Mouse (Mus musculus) heart, postnatal 25 days (tissue): Measurements from ENCODE around the gene Hacd2. TPM values are rescaled to one million over a fixed set of nuclear protein-coding genes. Genes with fewer than 3 reads are reported as not detected.

Source experiments
- DNase-seq: peaks from one replicate; pipeline ENCODE4 v3.0.0; 2022; ENCODE audit warnings: low spot score
- intact Hi-C: fragments of 180-260 bp; cut with DNase I; formaldehyde crosslinking; loops from one replicate; pipeline ENCODE4 v1.15.1; 2025
- total RNA-seq, 2 experiments: library from RNA; stranded (reverse); gene quantifications; 2 replicates each; pipeline ENCODE4 v1.2.3; 2021

Gene Hacd2
- total RNA-seq = 10 to 100 TPM in 1 of 2 experiments, 1 to 10 TPM in 1; 7.4 to 11.5 TPM

DNA sequence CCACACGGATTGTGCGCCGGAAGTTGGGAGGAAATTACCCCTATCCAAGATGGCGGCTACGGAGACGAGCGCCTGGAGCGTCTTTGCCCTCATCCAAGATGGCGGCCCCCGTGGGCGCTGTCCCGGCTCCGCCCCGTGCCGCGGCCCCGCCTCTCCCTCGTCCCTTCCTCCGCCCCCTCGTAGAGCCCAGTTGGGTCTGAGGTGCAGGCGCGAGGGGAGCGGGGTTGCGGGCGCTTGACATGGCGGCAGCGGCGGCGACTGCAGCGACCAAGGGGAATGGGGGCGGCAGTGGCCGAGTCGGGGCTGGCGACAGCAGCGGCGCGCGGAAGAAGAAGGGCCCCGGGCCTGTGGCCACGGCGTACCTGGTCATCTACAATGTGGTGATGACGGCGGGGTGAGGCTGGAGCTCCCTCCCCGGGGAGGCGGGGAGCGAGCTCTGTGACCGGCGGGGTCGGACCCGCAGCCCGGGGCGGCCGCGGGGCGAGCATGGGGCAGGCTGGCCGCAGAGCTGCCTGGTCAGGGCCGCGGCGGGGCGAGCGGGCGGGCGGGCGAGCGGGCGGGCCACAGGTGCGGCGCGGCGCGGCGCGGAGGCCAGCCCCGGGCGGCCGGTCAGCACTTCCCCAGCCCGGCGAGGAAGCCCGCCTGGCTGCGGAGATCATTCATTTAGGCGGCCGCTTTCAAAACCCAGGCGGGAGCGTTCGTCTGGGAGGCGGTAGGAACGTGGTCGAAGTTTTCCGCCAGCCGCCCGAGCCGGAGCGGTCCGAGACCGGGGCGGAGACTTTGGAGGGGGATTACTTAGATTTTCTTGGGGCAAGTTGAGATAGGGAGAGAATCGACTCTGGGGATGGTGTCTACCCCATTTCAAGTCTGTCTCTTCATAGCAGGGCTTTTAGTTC, at the start of gene Hacd2:
Hacd2 (plus strand) TSS at position 187 of the 896 bp plus-strand sequence.
- intact Hi-C loops = no loop called here
- peak; percentile 91 for DNase-seq

DNA sequence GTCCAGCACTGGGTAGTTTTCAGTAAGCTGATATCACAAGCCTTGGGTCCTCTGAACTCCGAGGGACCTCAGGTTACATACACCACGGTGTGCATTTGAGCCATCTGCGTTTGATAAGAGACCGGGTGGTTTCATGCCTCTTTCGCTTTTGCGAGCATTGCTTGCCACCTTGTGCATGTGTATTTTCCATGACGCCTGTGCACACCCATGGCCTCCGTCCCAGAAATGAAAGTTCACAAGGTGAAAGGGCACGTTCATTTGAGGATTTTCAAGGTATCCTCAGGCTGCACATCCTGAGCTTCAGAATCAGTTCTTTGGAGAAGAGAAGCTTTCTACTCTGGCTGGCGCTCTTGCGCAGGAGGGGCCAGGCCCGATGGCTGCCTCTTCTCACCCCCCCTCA, 49.8 kb upstream of the Hacd2 start:
- intact Hi-C loops = no loop called here
- DNase-seq = no peak

DNA sequence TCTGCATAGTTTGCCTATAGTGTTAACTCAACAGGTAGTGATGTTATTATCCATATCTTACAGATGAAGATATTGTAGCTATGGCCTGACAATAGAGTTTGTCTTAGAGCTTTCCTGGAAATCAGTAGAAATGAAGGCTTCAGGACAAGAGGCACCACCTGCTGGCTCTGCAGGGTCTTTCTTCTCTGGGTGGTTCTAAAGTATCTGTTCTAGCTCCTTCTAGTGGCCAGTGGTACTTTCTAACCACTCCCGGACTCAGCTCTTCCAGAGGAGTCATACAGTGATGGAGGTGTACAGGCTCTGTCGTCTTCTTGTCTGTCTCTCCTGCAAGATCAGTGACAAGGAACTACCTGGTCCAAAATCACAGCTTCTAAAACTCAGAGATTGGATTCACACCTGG, 46.7 kb upstream of the Hacd2 start:
- intact Hi-C loops = no loop called here
- no peak for DNase-seq

DNA sequence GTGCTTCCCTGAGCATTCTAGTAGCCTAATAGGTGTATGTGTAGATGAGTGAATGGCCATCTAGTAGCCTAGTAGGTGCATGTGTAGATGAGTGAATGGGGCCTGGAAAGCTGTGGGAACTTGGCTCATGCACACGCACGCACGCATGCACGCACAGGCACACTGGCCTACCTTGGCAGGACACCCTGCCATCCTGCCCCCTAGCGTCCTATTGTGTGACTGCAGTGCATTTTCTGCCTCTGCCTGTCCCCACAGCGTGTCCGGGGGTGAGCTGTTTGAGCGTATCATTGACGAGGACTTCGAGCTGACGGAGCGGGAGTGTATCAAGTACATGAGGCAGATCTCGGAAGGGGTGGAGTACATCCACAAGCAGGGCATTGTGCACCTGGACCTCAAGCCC, 45.6 kb upstream of the Hacd2 start:
- intact Hi-C loops = no loop called here
- no peak for DNase-seq

DNA sequence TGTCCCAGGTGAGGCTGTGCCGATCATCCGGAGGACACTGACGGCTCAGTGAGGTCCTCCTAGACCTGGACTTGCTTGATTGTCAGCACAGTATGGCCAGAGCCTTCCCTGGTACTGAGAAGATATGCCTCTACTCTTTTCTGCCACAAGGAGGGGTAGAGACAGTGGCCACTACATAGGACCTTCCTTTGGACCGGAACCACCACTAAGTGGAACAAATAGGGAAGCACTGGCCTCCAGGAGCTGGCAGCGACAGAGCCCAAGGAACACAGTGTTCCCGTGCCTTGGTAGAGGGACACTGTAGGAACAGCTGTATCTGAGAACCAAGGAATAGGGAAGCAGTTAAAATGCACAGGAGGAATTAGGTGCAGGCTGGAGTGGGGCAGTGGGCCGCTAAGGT, 44.2 kb upstream of the Hacd2 start:
- intact Hi-C loops = no loop called here
- DNase-seq = no peak

DNA sequence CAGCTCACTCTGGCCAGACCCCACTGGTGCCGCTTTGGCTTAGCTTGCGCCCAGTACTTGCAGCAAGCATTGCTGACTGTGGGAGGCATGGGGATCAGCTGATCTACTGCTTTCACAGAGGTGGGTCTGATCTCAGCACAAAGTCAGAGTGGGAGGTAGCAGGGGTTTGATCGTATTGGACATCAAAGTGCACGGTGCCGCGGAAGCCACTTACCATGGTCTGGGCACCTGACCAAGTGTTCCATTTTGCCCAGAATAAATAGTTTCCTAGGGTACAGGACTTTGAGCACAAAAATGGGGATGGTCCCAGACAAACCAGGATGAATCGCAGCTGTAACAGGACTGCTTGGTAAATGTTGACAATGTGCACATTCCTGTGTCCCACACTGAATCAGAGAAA, 41.2 kb upstream of the Hacd2 start:
- intact Hi-C loops = no loop called here
- no peak for DNase-seq

DNA sequence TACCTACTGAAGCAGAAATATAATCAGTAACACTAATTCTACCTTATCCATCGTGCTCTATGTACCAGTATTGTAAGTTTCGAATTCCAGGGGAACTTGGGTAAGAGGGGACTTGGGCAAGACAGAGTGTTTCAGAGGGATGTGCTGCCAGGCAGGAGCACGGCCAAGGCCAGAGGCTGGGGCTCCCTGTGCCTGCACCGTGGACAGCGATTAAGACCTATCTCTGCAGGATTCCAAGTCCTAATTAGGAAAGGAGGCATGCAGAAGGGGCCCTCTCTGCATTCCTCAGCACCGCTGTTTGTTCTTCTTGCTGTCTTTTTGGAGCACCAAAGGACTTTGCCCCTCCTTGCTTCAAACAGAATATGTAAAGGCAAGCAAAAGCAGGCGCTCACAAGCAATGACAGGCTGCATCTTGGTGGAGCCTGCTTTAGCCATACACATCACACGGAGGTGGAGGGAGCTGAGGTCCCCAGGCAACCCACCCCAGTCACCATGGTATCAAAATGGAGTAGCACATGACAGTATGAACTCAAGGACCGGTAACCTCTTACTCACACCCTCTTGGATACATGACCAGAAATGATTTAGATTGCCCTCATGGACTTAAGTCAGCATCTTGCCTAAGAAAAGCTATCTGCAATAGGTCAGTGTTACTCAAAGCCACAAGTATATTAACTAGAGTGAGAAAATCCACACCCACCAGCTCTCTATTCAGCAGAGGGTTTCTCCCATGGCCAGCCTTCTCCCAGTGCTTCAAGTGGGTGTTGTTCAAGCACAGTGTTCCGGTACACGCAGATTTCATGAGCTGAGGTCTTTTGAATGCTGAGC, 37.8 kb upstream of the Hacd2 start:
- DNase-seq = no peak

DNA sequence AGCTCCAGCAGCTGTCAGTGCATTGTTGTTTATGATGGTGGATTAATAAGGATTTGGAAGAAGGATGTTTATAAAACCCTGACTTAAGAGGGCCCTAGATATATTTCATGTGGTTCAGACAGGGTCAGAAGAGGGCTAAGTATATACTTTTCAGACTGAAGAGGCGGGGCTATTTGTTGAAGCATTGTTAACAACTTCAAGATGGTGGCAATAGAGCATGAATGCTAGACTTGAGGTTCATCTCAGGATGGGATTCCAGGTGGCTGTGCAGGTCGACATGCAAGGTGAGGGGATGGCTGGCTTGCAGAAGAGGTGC, 37.2 kb upstream of the Hacd2 start:
- no peak for DNase-seq
- intact Hi-C loops = no loop called here

More for the DNA sequence above, 37.8 kb upstream of the Hacd2 start:
- intact Hi-C loops = no loop called here

DNA sequence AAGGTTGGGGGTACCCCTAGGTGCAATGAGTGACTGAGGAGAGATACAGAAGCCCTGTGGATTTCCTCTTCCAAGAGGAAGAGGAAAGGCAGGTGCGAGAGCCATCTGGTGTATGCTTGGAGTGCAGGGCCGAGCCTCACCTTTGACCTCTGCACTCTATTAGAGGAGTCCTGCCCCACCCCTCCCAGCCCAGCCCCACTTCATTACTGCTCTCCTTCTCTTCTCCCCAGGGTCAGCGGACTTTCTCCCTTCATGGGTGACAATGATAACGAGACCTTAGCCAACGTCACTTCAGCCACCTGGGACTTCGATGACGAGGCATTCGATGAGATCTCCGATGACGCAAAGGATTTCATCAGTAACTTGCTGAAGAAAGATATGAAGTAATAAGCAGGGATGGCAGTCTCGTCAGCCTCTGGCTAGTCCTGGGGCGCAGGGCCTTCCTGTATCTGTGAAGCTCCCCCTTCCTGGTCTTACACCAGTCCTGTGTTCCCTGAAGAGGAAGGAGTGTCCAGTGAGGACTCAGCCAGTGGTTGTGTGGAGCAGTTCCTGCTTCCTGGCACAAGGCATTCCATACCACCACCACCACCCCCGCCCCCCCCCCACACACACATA, 35.9 kb upstream of the Hacd2 start:
- no peak for DNase-seq
- intact Hi-C loops = no loop called here

DNA sequence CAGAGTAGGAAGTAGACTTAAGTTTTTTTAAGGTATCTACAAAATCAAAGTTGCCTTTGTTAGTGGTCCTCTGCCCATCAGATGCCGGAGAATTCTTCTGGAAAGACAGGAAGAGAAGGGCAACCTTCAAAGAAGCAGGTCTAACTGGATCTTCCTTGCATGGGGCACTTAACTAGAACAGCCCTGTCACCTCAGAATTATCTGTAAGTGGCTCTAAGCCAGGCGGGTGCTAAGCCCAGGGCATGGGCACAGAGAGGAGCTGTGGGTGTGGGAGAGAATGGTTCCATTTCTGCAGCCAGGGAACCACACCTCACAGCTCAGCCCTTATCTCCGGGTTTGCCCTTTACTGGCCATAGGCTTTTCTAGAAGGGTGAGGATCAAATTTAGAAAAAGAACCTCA, 30.9 kb upstream of the Hacd2 start:
- DNase-seq = no peak
- intact Hi-C loops = no loop called here

DNA sequence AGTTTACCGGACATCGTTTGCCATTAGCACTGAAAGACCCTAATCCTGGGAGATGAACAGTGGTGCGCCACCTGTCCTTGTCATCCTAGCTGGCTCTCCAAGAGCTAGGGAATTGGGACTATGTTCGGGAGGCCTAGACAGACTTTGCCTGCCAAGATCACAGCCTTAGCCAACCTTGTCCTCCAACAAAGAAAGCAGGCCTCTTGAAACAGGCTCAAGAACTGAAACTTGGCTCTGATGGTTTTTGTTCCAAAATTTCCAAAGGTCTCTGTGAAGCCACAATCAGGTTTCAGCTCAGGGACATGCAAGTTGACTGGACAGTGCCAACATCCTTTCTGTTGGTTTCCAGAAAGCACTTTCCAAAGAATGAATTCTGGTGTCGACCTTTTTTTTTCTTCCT, 29.4 kb upstream of the Hacd2 start:
- intact Hi-C loops = no loop called here
- peak; percentile 26 for DNase-seq

DNA sequence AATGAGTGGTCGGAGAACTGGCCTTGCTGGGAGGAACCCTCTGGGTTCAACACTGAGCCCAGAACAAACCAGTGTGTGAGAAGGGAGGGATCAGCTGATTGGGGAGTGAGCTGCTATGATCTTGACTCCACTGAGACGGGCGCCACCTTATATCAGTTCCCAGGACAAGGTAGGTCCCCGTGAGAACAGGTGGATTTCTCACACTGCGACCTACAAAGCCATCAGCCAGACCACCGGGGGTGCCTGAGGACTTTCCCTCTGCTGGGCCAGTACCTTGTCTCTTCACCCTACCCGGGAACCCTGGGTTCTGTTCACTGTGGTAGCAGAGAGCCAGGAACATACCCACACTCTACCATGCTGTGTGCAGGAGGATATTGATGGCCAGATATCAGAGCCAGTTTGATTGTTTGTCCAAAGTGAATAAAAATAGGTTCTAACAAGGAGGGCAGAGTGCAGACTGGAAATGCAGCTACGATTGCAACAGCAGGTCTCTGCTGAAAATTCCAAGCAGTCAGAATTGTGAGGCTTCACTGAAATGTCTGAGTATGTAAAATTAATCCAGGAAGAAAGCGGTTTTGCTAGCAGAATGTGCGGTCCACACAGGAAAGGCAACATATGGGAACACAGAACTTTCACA, 28.4 kb upstream of the Hacd2 start:
- no peak for DNase-seq
- intact Hi-C loops = no loop called here

DNA sequence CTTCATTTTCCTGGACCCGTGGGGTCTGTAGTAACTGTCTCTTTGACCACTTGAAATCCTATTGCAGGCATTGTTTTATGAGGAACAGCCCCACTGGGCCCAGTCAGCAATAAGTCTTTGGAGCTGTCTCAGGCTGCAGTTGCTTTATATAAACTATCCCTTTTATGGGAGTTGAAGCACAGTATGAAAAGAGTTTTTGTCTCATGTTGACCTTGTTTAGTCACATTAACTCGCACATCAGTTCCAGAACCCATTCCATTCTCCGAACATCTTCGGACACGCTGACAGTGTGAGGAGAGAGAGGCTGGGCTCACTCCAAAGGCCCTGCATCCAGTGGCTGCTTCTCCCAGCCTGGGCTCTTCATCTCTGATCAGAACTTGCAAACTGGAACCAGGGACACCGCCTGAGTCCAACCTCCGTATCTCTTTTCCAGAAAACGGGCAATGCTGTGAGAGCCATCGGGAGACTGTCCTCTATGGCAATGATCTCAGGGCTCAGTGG, 27.5 kb upstream of the Hacd2 start:
- no peak for DNase-seq
- intact Hi-C loops = no loop called here

DNA sequence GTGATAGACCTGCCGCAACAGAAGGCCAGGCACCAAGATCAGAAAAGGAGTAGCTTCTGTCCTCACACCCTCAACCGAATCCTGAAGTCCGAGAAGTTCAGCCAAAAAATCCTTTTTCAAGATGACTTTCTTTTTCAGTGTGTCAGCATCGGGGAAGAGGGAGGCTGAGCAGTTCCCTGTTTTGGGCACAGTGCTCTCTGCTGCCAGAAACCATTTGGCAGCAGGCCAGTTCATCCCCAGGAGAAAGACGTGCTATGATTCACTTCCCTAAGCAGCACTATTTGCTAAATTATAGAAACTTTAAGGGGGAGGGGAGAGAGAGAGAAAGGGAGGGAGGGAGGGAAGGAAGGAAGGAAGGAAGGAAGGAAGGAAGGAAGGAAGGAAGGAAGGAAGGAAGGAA, 26.1 kb upstream of the Hacd2 start:
- intact Hi-C loops = no loop called here
- peak; percentile 52 for DNase-seq

DNA sequence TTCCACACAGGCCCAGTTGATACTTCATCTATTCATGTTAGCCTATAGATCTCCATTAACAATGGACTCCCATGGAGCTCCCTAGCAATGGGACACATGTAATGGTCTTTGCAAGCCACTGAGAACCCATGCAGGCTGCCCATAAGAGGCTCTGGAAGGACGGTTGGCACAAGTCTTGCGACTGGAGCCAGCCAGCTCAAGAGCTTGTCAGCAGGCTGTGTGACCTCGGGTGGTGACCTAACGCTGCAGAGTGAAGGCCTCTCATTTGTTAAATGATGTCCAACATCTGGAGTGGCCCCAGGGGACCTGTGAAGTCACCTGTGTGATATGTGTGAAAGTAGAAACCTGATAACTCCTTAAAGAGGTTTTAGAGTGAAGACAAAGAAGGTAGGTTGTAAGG, 25.2 kb upstream of the Hacd2 start:
- DNase-seq = no peak
- intact Hi-C loops = no loop called here

DNA sequence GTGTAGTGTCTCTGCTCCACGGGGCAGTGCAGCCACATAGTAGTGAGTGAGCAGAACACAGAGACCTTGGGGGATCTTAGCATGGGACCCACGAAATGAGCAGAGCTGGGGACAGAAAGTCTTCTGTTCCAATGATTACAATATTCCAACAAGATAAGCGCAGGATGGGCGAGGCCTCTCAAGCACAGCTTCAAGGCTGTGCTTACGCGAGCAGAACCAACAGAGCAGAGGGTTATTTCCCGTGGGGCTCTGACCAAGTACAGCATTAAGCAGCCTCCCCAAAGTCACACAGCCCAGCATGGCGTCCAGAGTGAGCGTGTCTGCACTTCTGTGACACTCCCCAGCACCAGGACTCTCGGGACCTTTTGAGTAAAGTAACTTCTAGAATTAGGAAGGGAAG, 24.7 kb upstream of the Hacd2 start:
- DNase-seq = peak; percentile 33
- intact Hi-C loops = no loop called here

DNA sequence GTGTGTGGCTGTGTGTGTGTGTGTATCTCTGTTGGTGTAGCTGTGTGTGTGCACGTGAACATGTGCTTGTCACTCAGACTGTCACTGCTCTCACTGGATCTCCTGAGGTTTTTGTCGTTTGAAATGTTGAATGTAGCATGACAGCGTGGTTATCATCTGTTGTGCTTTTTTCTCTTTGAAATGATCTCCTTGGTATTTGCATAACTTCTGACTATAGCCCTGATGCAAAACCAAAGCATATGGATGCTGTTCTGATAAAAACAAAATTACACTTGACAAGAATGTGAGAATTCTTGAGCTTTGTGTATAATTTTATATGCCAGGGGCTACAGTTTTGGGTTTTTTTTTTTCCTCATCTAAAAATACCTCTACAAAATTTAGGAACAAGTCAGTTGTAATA, 23.2 kb upstream of the Hacd2 start:
- DNase-seq = no peak
- intact Hi-C loops = no loop called here

DNA sequence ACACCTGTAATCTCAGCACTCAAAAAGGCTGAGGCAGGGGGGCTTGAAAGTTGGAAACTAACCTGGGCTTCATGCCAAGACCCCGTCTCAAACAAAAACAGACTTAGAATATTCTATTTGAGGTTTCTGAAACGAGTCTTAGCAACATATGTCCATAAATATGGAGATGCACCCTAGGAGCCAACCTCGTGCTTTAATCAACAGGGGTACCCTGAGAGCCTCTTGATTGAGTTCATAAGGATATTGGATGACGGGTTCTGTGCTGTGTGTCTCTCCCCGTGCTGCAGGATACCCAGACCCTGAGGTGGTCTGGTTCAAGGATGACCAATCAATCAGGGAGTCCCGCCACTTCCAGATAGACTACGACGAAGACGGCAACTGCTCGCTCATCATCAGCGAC, 22.2 kb upstream of the Hacd2 start:
- intact Hi-C loops = no loop called here
- DNase-seq = no peak

DNA sequence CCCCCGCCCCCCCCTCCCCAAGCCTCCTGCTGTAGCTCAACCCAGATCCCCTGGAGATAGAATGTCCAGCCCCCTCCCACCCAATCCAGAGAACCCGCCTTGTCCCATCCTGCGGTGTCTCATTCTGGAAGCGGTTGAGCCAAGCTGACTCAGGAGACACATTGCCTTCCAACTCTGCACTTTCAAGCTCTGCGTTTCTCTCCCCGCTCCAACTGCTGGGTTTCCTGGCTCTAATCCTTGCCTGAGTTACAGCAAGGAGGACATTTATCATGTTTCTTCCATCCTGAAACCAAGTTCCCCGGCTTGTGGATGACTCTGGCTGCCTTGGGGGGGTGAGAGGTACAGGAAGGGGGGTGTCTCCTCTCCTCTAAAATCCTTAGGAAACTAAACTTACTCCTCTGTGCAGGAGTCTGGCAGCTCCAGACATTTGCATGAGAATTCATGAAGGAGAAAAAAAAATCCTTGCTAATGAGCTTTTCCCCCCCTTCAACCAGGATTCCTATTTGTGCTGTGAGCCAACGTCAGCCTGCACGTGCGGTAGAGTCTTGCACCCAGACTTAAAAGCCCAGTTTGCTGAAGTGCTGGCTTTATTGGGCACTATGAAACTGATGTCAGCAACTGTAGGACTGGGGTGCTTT, 21.2 kb upstream of the Hacd2 start:
- intact Hi-C loops = no loop called here
- no peak for DNase-seq

DNA sequence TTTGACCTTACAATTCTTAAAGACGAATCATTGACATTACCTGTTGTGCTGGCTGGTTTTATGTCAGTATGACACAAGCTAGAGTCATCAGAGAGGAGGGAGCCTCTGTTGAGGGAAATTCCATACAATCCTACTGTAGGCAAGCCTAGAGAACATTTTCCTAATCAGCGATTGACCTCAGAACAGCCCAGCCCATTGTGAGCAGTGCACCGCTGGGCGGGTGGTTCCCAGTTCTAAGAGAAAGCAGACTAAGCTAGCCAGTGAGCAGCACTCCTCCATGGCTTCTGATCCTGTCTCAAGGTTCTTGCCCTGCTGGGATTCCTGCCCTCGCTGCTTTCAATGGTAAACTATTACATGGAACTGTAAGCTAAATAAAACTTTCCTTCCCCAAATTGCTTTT, 17.9 kb upstream of the Hacd2 start:
- DNase-seq = no peak
- intact Hi-C loops = no loop called here
